Mouse (Mus musculus): ENCODE results near the gene Oosp1.

DNA sequence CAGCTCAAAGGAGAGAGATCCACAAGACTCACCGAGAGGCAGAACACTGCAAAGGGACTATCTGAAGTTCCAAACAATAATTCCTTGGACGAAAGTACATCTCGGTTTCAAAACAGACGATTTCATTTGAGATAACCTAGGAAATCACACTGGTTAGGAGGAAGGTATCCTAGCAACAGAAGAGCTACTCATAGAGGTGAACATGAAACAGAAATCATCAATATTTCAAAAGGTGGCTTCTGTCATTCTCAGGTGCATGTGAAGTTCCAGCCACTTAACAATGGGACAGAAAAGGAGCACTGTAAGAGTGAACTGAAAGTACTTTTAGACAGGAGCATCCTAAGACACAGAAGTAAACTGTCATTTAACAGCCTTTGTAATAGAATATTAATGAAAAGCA, 41.4 kb downstream of the Oosp1 start:
- TF ChIP-seq CTCF (IDR thresholded peaks at IDR 0.05; ENCODE audit: low read depth): no peak
- TF ChIP-seq EP300 (IDR thresholded peaks at IDR 0.05; ENCODE audit: low read depth): no peak
